Mouse (Mus musculus) forebrain, embryonic 12.5 days (tissue): ENCODE data around the gene Zfp553. TPM values are rescaled to one million over a fixed set of nuclear protein-coding genes. Genes with fewer than 3 reads are reported as not detected.

Experiments used
- ATAC-seq: fragments of 200-750 bp; cut with Nextera tagmentation; 2 replicates; pipeline ENCODE4 v1.8.0; 2017; ENCODE audit warnings: moderate TSS enrichment; ENCODE audit not compliant: low FRiP score
- H3K27ac ChIP-seq: fragments of 300-500 bp; sonication (generic); 2 replicates; pipeline ENCODE4 v1.5.1; 2016; ENCODE audit warnings: mild to moderate bottlenecking
- H3K27me3 ChIP-seq: fragments of 300-500 bp; sonication (generic); 2 replicates; pipeline ENCODE4 v1.6.1; 2016; ENCODE audit warnings: mild to moderate bottlenecking
- H3K36me3 ChIP-seq: fragments of 300-500 bp; sonication (generic); replicated peaks from 2 replicates; pipeline ENCODE4 v1.6.1; 2016; ENCODE audit warnings: mild to moderate bottlenecking
- H3K4me1 ChIP-seq: fragments of 300-500 bp; sonication (generic); 2 replicates; pipeline ENCODE4 v1.6.1; 2016
- H3K4me2 ChIP-seq: fragments of 300-500 bp; sonication (generic); 2 replicates; pipeline ENCODE4 v1.6.1; 2016; ENCODE audit warnings: mild to moderate bottlenecking, moderate library complexity
- H3K4me3 ChIP-seq: fragments of 300-500 bp; sonication (generic); replicated peaks from 2 replicates; pipeline ENCODE4 v1.5.1; 2016; ENCODE audit warnings: mild to moderate bottlenecking
- H3K9ac ChIP-seq: fragments of 300-500 bp; sonication (generic); 2 replicates; pipeline ENCODE4 v1.6.1; 2016; ENCODE audit warnings: mild to moderate bottlenecking
- H3K9me3 ChIP-seq: fragments of 300-500 bp; sonication (generic); 2 replicates; pipeline ENCODE4 v1.6.1; 2016
- WGBS: fragments of 180-500 bp; shearing (Covaris S2); methylation state at CpG from one replicate; pipeline ENCODE4 v1.1.7; 2016; 5-methylcytosine and 5-hydroxymethylcytosine counted together
- polyA plus RNA-seq: library from polyadenylated mRNA; unstranded; fragments of >200 nt; fragmentation: Nextera tagmentation; extraction: Ambion mirVana; gene quantifications from 2 replicates; pipeline ENCODE4 v1.2.1, GENCODE M21; 2016

Zfp553 gene
- polyA plus RNA-seq, 1 experiment from 2014 or later: 80.2 TPM

DNA sequence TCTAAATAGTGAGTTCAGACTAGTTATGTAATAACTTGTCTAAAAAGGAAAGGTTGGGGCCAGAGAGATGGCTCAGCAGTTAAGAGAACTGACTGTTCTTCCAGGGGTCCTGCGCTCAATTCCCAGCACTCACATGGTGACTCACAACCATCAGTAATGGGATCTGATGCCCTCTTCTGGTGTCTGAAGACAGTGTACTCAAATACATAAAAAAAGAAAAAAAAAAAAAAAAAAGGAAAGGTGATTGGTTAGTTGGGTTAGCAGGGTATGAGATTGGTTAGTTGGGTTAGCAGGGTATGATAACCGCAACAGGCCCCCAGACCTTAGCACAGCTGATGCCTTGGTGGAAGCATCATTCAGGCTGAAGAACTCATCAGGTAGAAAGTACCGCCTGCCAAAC lies 30.7 kb downstream of the Zfp553 start:
- Histone ChIP-seq H3K4me2 (no peak overlapping the region), H3K4me1 (peaks cover 19% of the 10 kb centered on the region), H3K27me3 (no peaks in the 10 kb centered on the region), H3K9ac (no peak overlapping the region), H3K9me3 (no peaks in the 10 kb centered on the region), H3K36me3 (no peaks in the 10 kb centered on the region), H3K27ac (no peak overlapping the region), H3K4me3 (no peak overlapping the region)
- ATAC-seq: no peak
- 95% methylated on average over 3 of the region's 3 CpGs for WGBS

GRCm38 (mm10) chr7:127270256-127270655 lies 37.4 kb downstream of the Zfp553 start:
- Histone ChIP-seq H3K27ac (no peak overlapping the region), H3K4me3 (no peak overlapping the region), H3K9me3 (no peaks in the 10 kb centered on the region), H3K36me3 (peaks cover 18% of the 10 kb centered on the region), H3K4me2 (no peak overlapping the region), H3K27me3 (no peaks in the 10 kb centered on the region), H3K9ac (no peak overlapping the region), H3K4me1 (peaks cover 14% of the 10 kb centered on the region)
- 88% methylated on average over 2 of the region's 2 CpGs for WGBS
- ATAC-seq: no peak

DNA sequence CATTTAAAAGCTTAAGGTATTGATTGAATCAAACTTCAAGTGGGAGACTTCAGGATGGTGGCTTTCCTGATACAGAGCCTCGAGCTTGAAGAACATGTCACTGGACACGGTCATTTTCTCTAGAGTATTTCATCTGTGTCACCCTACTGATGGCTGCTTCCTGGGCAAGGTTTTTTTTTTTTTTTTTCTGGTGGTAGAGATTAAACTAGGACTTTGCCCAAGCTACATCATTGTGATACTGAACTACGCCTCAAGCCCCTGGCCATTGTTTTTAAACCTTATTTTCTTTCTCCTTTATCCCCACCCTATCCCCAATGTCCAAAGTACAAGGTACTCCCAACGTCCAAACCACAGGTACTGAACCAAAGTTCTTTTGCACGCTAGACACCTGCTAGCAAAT lies 37.8 kb downstream of the Zfp553 start:
- H3K4me1 ChIP-seq: peaks cover 14% of the 10 kb centered on the region
- ATAC-seq: no peak
- no peak overlapping the region for H3K4me2 ChIP-seq
- 93% methylated on average over 5 of the region's 5 CpGs for WGBS
- no peak overlapping the region for H3K27ac ChIP-seq
- peaks cover 18% of the 10 kb centered on the region for H3K36me3 ChIP-seq
- H3K9ac ChIP-seq: no peak overlapping the region
- H3K9me3 ChIP-seq: no peaks in the 10 kb centered on the region
- no peak overlapping the region for H3K4me3 ChIP-seq
- no peaks in the 10 kb centered on the region for H3K27me3 ChIP-seq

DNA sequence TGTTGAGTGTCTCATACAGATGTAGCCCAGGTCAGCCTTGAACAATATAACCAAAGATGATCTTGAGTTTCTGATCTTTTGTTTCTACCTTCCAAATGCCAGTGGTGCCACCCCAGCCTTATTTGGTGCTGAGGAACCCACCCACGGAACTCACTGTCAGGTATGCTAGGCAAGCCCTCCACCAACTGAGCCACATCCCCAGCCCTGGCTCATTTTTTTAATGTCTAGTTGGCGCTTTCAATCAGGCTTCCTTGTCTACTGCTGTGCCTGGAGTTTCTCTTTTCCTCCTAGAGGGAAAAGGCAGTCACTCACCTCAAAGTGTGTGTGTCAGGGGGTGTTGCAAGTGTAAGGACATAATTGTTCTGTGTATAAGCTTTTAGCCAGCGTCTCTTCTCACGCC lies 38.2 kb downstream of the Zfp553 start:
- no peak for ATAC-seq
- H3K27me3 ChIP-seq: no peaks in the 10 kb centered on the region
- peaks cover 14% of the 10 kb centered on the region for H3K4me1 ChIP-seq
- no peak overlapping the region for H3K4me3 ChIP-seq
- no peaks in the 10 kb centered on the region for H3K9me3 ChIP-seq
- H3K27ac ChIP-seq: no peak overlapping the region
- H3K4me2 ChIP-seq: no peak overlapping the region
- no peak overlapping the region for H3K9ac ChIP-seq
- 94% methylated on average over 4 of the region's 4 CpGs for WGBS
- H3K36me3 ChIP-seq: peaks cover 18% of the 10 kb centered on the region

DNA sequence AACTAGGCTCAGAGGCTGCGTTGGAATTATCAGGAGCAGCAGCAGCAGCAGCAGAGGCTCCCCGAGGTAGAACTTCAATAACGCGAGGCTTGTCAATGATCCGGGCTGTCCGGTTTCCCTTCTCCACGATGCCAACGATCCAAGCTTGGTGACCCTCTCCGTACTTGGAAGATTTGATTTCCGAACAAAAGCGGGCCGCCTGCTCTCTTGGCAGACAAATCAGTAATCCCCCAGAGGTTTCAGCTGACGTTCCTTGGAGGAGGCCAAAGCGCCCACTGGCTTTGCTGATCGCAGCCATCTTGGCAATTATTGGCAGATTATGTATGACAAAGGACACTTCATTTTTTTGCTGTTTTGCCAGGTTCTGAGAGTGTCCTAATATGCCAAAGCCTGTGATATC lies 39.7 kb downstream of the Zfp553 start:
- 97% methylated on average over 15 of the region's 15 CpGs for WGBS
- Histone ChIP-seq H3K27me3 (no peaks in the 10 kb centered on the region), H3K36me3 (peaks cover 18% of the 10 kb centered on the region), H3K27ac (no peak overlapping the region), H3K4me3 (peak overlapping the region; percentile 83; the same call in 1 of the 2 replicates), H3K4me1 (peaks cover 14% of the 10 kb centered on the region), H3K9ac (no peak overlapping the region), H3K9me3 (no peaks in the 10 kb centered on the region), H3K4me2 (peak overlapping the region; percentile 94)
- ATAC-seq: no peak

GRCm38 (mm10) chr7:127273118-127273923 lies 40.5 kb downstream of the Zfp553 start:
- H3K27ac ChIP-seq: peak overlapping the region; percentile 80
- peaks cover 18% of the 10 kb centered on the region for H3K36me3 ChIP-seq
- H3K9me3 ChIP-seq: no peaks in the 10 kb centered on the region
- H3K4me2 ChIP-seq: peak overlapping the region; percentile 94
- no peaks in the 10 kb centered on the region for H3K27me3 ChIP-seq
- H3K4me3 ChIP-seq: peak overlapping the region; percentile 83
- ATAC-seq: peak; percentile 76
- H3K9ac ChIP-seq: peak overlapping the region; percentile 91
- H3K4me1 ChIP-seq: peaks cover 14% of the 10 kb centered on the region
- WGBS: 20% methylated on average over 46 of the region's 50 CpGs

GRCm38 (mm10) chr7:127273925-127274789 lies 41.3 kb downstream of the Zfp553 start, which contains the start of gene Sephs2:
Sephs2 (minus strand) TSS chr7:127274055.
- 3% methylated on average over 39 of the region's 39 CpGs for WGBS
- Histone ChIP-seq H3K36me3 (peaks cover 17% of the 10 kb centered on the region), H3K4me1 (peaks cover 14% of the 10 kb centered on the region), H3K9ac (peak within 1 kb of the TSS; percentile 91), H3K4me2 (peak within 1 kb of the TSS; percentile 94), H3K4me3 (peak within 1 kb of the TSS; percentile 83), H3K27me3 (no peaks in the 10 kb centered on the region), H3K27ac (peak within 1 kb of the TSS; percentile 80), H3K9me3 (no peaks in the 10 kb centered on the region)
- peak; percentile 91 for ATAC-seq

DNA sequence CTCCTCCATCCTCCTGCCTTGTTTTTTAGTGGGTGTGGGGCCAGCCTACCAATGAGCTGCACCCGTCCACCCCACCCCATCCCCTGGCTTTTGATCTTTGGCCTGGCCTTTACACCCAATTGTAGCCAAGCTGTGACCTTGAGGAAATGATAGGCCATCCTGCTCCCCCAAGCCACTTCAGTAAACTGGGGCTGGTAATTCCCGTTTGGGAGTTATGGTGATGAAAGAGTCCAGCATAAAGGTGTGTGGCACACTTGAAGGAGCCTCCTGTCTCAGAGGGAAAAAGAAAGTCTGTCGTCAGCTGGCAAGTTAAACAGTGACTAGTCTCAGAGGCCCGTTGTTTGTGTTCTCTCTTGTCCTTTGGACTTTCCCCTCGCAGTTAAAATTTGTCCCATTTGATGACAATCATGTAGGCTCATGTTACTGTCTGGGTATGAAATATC lies 43.7 kb downstream of the Zfp553 start:
- Histone ChIP-seq H3K9ac (no peak overlapping the region), H3K4me2 (no peak overlapping the region), H3K27me3 (no peaks in the 10 kb centered on the region), H3K4me1 (peaks cover 14% of the 10 kb centered on the region), H3K36me3 (peaks cover 4% of the 10 kb centered on the region), H3K4me3 (no peak overlapping the region), H3K9me3 (no peaks in the 10 kb centered on the region), H3K27ac (no peak overlapping the region)
- no peak for ATAC-seq
- 74% methylated on average over 5 of the region's 5 CpGs for WGBS

DNA sequence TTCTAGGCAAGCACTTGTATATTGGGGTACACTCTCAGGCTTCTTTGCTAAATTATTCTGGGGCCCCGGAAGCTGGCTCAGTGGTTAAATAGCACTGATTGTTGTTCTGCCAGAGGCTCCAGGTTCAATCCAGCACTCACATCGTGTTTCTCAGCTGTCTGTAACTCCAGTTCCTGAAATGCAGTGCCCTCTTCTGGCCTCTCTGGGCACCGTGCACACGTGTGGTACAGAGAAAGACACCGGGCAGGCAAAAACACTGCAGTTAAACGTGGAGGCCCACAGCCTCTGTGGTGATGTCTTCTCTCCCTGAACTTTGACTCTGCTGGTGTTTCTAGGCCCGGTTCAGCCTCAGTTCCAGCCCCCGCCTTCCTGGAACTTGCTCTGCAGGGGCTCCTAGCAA lies 45.5 kb downstream of the Zfp553 start:
- ATAC-seq: no peak; the same call in 1 of the 2 replicates
- WGBS: 24% methylated on average over 8 of the region's 8 CpGs
- Histone ChIP-seq H3K27me3 (no peaks in the 10 kb centered on the region), H3K4me3 (no peak overlapping the region), H3K36me3 (no peaks in the 10 kb centered on the region), H3K4me1 (peaks cover 3% of the 10 kb centered on the region), H3K4me2 (no peak overlapping the region), H3K9ac (peak overlapping the region; percentile 18; the same call in 1 of the 2 replicates), H3K27ac (no peak overlapping the region), H3K9me3 (no peaks in the 10 kb centered on the region)

DNA sequence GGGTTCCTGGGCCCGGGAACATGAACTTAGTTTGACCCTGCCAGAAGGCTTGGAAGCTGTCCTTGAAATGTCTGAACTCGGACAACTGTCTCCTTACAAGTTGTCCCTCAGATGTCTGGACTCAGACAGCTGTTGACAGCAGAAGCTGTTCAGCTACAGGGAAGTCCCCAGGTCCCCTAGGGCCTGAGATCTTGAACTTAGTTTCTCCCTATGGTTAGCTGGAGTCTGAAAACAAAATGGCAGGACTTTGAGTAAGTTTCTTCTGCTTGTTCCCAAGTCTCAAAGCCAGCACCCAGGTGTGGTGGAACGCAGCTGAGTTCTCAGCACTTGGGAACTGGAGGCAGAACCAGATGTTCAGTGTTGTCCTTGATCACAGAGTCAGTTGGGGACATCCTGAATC lies 47.2 kb downstream of the Zfp553 start:
- Histone ChIP-seq H3K9ac (no peak overlapping the region), H3K4me1 (no peaks in the 10 kb centered on the region), H3K36me3 (no peaks in the 10 kb centered on the region), H3K9me3 (no peaks in the 10 kb centered on the region), H3K4me3 (no peak overlapping the region), H3K27me3 (no peaks in the 10 kb centered on the region; the same call in 1 of the 2 replicates), H3K4me2 (no peak overlapping the region), H3K27ac (no peak overlapping the region)
- no peak for ATAC-seq
- 82% methylated on average over 3 of the region's 3 CpGs for WGBS

GRCm38 (mm10) chr7:127281114-127281513 lies 48.3 kb downstream of the Zfp553 start:
- no peaks in the 10 kb centered on the region; the same call in 1 of the 2 replicates for H3K27me3 ChIP-seq
- H3K9ac ChIP-seq: no peak overlapping the region
- H3K4me1 ChIP-seq: no peaks in the 10 kb centered on the region
- ATAC-seq: no peak
- no peak overlapping the region for H3K27ac ChIP-seq
- H3K4me2 ChIP-seq: no peak overlapping the region
- 74% methylated on average over 4 of the region's 4 CpGs for WGBS
- H3K36me3 ChIP-seq: no peaks in the 10 kb centered on the region
- H3K4me3 ChIP-seq: no peak overlapping the region
- no peaks in the 10 kb centered on the region for H3K9me3 ChIP-seq

DNA sequence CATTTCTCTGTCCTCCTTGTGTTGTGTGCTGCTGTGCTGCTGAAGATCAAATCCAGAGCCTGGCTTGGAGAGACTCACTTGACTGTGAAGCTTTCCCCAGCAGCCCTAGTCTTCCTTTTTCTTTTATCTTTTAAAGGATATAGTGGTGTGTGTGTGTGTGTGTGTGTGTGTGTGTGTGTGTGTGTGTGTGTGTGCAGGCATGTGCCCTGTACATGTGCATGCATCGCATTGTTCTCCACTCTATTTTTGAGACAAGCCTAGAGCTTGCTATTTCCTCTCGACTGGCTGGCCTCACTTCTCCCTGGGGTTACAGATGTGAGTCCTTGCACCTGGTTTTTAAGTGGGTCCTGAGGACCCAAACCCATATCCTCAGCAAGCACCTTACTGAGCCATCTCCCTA lies 49.3 kb downstream of the Zfp553 start:
- H3K9ac ChIP-seq: no peak overlapping the region
- H3K27ac ChIP-seq: no peak overlapping the region
- no peak overlapping the region for H3K4me3 ChIP-seq
- ATAC-seq: no peak
- no peaks in the 10 kb centered on the region for H3K36me3 ChIP-seq
- 100% methylated on average over 2 of the region's 2 CpGs for WGBS
- H3K4me2 ChIP-seq: no peak overlapping the region
- H3K4me1 ChIP-seq: no peaks in the 10 kb centered on the region
- H3K27me3 ChIP-seq: no peaks in the 10 kb centered on the region; the same call in 1 of the 2 replicates
- 0 out of 2 replicates have a peak, but pooled peaks cover 6% of the 10 kb centered on the region for H3K9me3 ChIP-seq
